Mouse (Mus musculus) heart, embryonic 11.5 days (tissue): ENCODE results near the gene Aunip. TPM values are rescaled to one million over a fixed set of nuclear protein-coding genes. Genes with fewer than 3 reads are reported as not detected.

Source experiments
- ATAC-seq: fragments of 200-750 bp; cut with Nextera tagmentation; replicated peaks from 2 replicates; pipeline ENCODE4 v1.8.0; 2017; ENCODE audit warnings: moderate library complexity; ENCODE audit not compliant: insufficient number of reproducible peaks, low FRiP score, low TSS enrichment
- H3K27ac ChIP-seq: fragments of 300-500 bp; sonication (generic); 2 replicates; pipeline ENCODE4 v1.5.1; 2014; ENCODE audit warnings: mild to moderate bottlenecking, low read depth, low read length
- H3K27me3 ChIP-seq: fragments of 300-500 bp; sonication (generic); 2 replicates; pipeline ENCODE4 v1.6.1; 2014; ENCODE audit warnings: mild to moderate bottlenecking, low read length, mixed read lengths; ENCODE audit not compliant: control insufficient read depth, insufficient read depth
- H3K36me3 ChIP-seq: fragments of 300-500 bp; sonication (generic); 2 replicates; pipeline ENCODE4 v1.6.1; 2014; ENCODE audit warnings: mild to moderate bottlenecking, low read length, moderate library complexity, mixed read lengths; ENCODE audit not compliant: control insufficient read depth, insufficient read depth
- H3K4me1 ChIP-seq: fragments of 300-500 bp; sonication (generic); 2 replicates; pipeline ENCODE4 v1.6.1; 2014; ENCODE audit warnings: low read length; ENCODE audit not compliant: control insufficient read depth, insufficient read depth
- H3K4me2 ChIP-seq: fragments of 300-500 bp; sonication (generic); 2 replicates; pipeline ENCODE4 v1.6.1; 2014; ENCODE audit warnings: mild to moderate bottlenecking, moderate library complexity
- H3K4me3 ChIP-seq: fragments of 300-500 bp; sonication (generic); 2 replicates; pipeline ENCODE4 v1.5.1; 2014; ENCODE audit warnings: low read depth, low read length
- H3K9ac ChIP-seq: fragments of 300-500 bp; sonication (generic); 2 replicates; pipeline ENCODE4 v1.6.1; 2014; ENCODE audit warnings: mild to moderate bottlenecking, low read depth, low read length, moderate library complexity
- H3K9me3 ChIP-seq: fragments of 300-500 bp; sonication (generic); replicated peaks from 2 replicates; pipeline ENCODE4 v1.6.1; 2016; ENCODE audit warnings: low read length; ENCODE audit not compliant: control insufficient read depth
- WGBS: fragments of 180-500 bp; shearing (Covaris S2); extraction: QIAGEN DNeasy Blood & Tissue Kit; methylation state at CpG from one replicate; pipeline ENCODE4 v1.1.7; 2014; ENCODE audit not compliant: insufficient replicate concordance; 5-methylcytosine and 5-hydroxymethylcytosine counted together
- polyA plus RNA-seq: library from polyadenylated mRNA; unstranded; fragments of >200 nt; fragmentation: Nextera tagmentation; extraction: Ambion mirVana; gene quantifications from 2 replicates; pipeline ENCODE4 v1.2.1, GENCODE M21; 2014

The Aunip gene
- 5.6 and 6.6 TPM in 2 replicates for polyA plus RNA-seq

DNA sequence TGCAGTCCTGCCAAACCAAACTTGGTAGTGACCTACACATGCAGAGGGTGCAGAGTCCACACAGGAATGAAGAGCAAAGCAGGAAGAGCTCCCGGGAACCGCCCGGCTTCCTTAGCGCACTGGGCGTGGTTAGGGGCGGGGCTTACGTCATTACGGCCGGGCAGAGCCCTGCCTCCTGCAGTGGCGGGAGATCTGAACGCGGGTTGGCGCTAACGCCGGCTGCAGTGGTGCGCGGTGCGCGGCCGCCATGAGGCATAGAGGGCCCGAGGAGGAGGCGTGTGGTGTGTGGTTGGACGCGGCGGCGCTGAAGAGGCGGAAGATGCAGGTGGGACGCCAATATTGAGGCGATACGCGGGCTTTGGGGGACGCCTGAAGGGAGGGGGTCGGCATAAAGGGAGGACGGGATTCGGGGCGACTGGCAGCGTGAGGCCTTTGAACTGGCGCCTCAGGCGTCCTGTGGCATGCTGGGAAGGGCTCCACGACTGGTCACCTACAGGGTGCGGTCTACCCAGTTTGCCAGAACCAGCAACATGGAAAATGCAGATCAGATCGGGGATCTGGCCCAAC, at the start of gene Aunip:
Aunip (plus strand) TSS at position 155 of the 567 bp plus-strand sequence.
- peaks cover 23% of the 10 kb centered on the region for H3K4me1 ChIP-seq
- H3K27ac ChIP-seq = peak within 1 kb of the TSS; percentile 6; the same call in 1 of the 2 replicates
- under 1% methylated on average over 42 of the region's 42 CpGs for WGBS

GRCm38 (mm10) chr4:134461252-134461651, 49.5 kb upstream of the Aunip start:
- no peaks in the 10 kb centered on the region for H3K9me3 ChIP-seq
- no peaks in the 10 kb centered on the region for H3K27me3 ChIP-seq
- no peak overlapping the region for H3K9ac ChIP-seq
- H3K27ac ChIP-seq = no peak overlapping the region
- no peaks in the 10 kb centered on the region for H3K36me3 ChIP-seq
- no peak for ATAC-seq
- no peak overlapping the region for H3K4me2 ChIP-seq
- no peaks in the 10 kb centered on the region for H3K4me1 ChIP-seq
- WGBS = 48% methylated on average over 5 of the region's 5 CpGs
- H3K4me3 ChIP-seq = no peak overlapping the region

More for the DNA sequence above, at the start of gene Aunip:
- peak within 1 kb of the TSS; percentile 63 for H3K4me2 ChIP-seq
- peak within 1 kb of the TSS; percentile 53 for H3K4me3 ChIP-seq
- no peaks in the 10 kb centered on the region for H3K9me3 ChIP-seq
- peak; percentile 90 for ATAC-seq
- H3K9ac ChIP-seq = peak within 1 kb of the TSS; percentile 59
- H3K36me3 ChIP-seq = 0 out of 2 replicates have a peak, but pooled peaks cover 2% of the 10 kb centered on the region
- H3K27me3 ChIP-seq = no peaks in the 10 kb centered on the region

DNA sequence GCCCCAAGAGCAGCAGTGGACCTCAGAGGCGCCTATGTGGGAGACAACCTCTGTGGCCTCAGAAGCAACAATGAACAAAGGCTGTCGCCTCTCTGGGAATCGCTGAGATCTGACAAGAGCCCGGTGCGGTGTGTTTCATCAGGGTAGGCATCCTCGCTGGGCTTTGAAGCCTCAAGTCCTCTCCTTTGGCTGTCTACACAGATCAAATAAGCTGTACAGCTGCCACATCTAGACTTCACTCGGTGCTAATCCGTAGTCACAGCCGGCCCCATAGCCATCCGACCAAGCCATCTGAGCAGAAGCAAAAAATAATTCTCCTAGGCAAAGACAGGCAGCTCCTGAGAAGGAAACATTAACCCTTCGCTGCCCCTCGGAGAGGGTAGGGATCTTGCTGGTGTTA, 45.0 kb upstream of the Aunip start:
- no peaks in the 10 kb centered on the region for H3K27me3 ChIP-seq
- no peak overlapping the region for H3K27ac ChIP-seq
- H3K36me3 ChIP-seq = peaks cover 1% of the 10 kb centered on the region
- no peak for ATAC-seq
- peaks cover 9% of the 10 kb centered on the region; the same call in 1 of the 2 replicates for H3K4me1 ChIP-seq
- 36% methylated on average over 12 of the region's 12 CpGs for WGBS
- H3K9ac ChIP-seq = no peak overlapping the region
- no peak overlapping the region for H3K4me2 ChIP-seq
- no peaks in the 10 kb centered on the region for H3K9me3 ChIP-seq
- H3K4me3 ChIP-seq = no peak overlapping the region

GRCm38 (mm10) chr4:134466381-134467262, 44.2 kb upstream of the Aunip start:
- no peak for ATAC-seq
- peaks cover 9% of the 10 kb centered on the region for H3K36me3 ChIP-seq
- H3K9me3 ChIP-seq = no peaks in the 10 kb centered on the region; the same call in 1 of the 2 replicates
- no peak overlapping the region for H3K27ac ChIP-seq
- peaks cover 9% of the 10 kb centered on the region; the same call in 1 of the 2 replicates for H3K4me1 ChIP-seq
- H3K4me2 ChIP-seq = peak overlapping the region; percentile 99; the same call in 1 of the 2 replicates
- peak overlapping the region; percentile 92 for H3K9ac ChIP-seq
- H3K4me3 ChIP-seq = no peak overlapping the region
- H3K27me3 ChIP-seq = no peaks in the 10 kb centered on the region
- 71% methylated on average over 11 of the region's 11 CpGs for WGBS

- peak; percentile 23 for ATAC-seq
- peak overlapping the region; percentile 74 for H3K4me3 ChIP-seq
- peak overlapping the region; percentile 89 for H3K27ac ChIP-seq
Measured at GRCm38 (mm10) chr4:134467435-134468214, 43.2 kb upstream of the Aunip start.

DNA sequence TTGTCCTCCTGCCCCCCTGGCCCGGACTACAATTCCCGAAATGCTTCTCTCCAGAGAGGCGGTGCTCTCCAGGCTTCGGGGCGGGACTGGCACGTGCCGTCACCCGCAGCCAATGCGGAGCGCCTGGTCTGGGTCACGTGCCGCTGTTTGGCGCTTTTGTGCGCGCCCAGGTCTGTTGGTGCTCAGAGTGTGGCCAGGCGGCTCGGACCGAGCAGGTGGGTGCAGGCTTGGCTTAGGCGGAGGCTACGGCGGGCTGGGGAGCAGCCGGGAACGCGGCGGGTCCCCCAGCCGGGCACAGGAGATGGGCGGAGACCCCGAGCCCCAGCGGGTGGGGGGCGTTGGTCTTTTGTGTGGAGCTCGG, 42.6 kb upstream of the Aunip start, which contains the start of gene Stmn1:
Stmn1 (plus strand) TSS at position 106 of the 361 bp plus-strand sequence.
- Histone ChIP-seq H3K9ac (peak within 1 kb of the TSS; percentile 92), H3K27me3 (no peaks in the 10 kb centered on the region), H3K4me2 (peak within 1 kb of the TSS; percentile 99), H3K36me3 (peaks cover 9% of the 10 kb centered on the region), H3K4me3 (peak within 1 kb of the TSS; percentile 74), H3K27ac (peak within 1 kb of the TSS; percentile 89), H3K4me1 (peaks cover 9% of the 10 kb centered on the region; the same call in 1 of the 2 replicates), H3K9me3 (no peaks in the 10 kb centered on the region; the same call in 1 of the 2 replicates)
- peak; percentile 95 for ATAC-seq
- under 1% methylated on average over 31 of the region's 31 CpGs for WGBS

More at GRCm38 (mm10) chr4:134467435-134468214, 43.2 kb upstream of the Aunip start:
- Histone ChIP-seq H3K4me1 (peaks cover 9% of the 10 kb centered on the region; the same call in 1 of the 2 replicates), H3K9ac (peak overlapping the region; percentile 92), H3K27me3 (no peaks in the 10 kb centered on the region), H3K36me3 (peaks cover 9% of the 10 kb centered on the region), H3K9me3 (no peaks in the 10 kb centered on the region; the same call in 1 of the 2 replicates), H3K4me2 (peak overlapping the region; percentile 99)
- under 1% methylated on average over 31 of the region's 31 CpGs for WGBS

GRCm38 (mm10) chr4:134468578-134469266, 42.1 kb upstream of the Aunip start:
- WGBS = under 1% methylated on average over 60 of the region's 68 CpGs
- ATAC-seq = peak; percentile 86

More at GRCm38 (mm10) chr4:134468578-134469266, 42.1 kb upstream of the Aunip start:
- Histone ChIP-seq H3K4me1 (peaks cover 9% of the 10 kb centered on the region; the same call in 1 of the 2 replicates), H3K27ac (peak overlapping the region; percentile 89), H3K27me3 (no peaks in the 10 kb centered on the region), H3K4me3 (peak overlapping the region; percentile 74), H3K9me3 (no peaks in the 10 kb centered on the region; the same call in 1 of the 2 replicates), H3K36me3 (peaks cover 10% of the 10 kb centered on the region), H3K9ac (peak overlapping the region; percentile 92), H3K4me2 (peak overlapping the region; percentile 99)
